Mouse (Mus musculus) megakaryocyte, embryonic 14.5 days (primary cell): ENCODE data around the gene Dab1.

Experiments
- FLI1 ChIP-seq: IDR thresholded peaks from 2 replicates; pipeline ENCODE4 v1.6.1; 2012; ENCODE audit warnings: low read length, inconsistent platforms, mixed read lengths
- GATA1 ChIP-seq: IDR thresholded peaks from 3 replicates; pipeline ENCODE4 v1.6.1; 2012; ENCODE audit warnings: mixed read lengths, low read length, inconsistent platforms, borderline replicate concordance

DNA sequence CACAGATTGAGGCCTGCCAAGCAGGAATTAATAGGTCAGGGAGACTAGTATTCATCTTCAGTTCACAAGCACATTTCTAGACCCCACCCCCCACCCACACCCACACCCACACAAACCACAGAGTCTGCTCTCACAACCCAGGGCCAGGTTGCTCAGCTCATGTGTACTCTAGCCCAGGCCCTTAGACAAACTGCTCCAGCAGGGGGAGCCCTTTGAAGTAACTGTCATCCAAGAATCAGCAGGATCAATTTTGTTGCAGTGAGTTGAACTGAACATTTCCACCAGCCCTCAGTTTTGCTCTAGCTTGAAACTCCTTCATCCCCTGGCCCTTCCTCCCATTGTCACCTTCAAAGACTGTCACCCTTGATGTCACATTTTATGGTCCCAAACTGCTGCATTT, 1046.4 kb downstream of the Dab1 start:
- TF ChIP-seq GATA1 (no peak), FLI1 (no peak)
